Mouse (Mus musculus) limb, embryonic 14.5 days (tissue): Measurements from ENCODE around the gene Notch2. TPM values are rescaled to one million over a fixed set of nuclear protein-coding genes. Genes with fewer than 3 reads are reported as not detected.

ENCODE experiments used
- ATAC-seq: fragments of 200-750 bp; cut with Nextera tagmentation; 2 replicates; pipeline ENCODE4 v1.8.0; 2017; ENCODE audit warnings: low read depth, moderate number of reproducible peaks, moderate TSS enrichment; ENCODE audit not compliant: low FRiP score
- DNase-seq: peaks from one replicate; pipeline ENCODE4 v3.0.0-alpha.2; 2015; ENCODE audit warnings: low spot score
- H3K27ac ChIP-seq: fragments of 300-500 bp; sonication (generic); replicated peaks from 2 replicates; pipeline ENCODE4 v1.5.1; 2014; ENCODE audit warnings: low read depth, mild to moderate bottlenecking, low read length, moderate library complexity, mixed read lengths
- H3K27me3 ChIP-seq: fragments of 300-500 bp; sonication (generic); 2 replicates; pipeline ENCODE4 v1.6.1; 2014; ENCODE audit warnings: low read length, mixed read lengths; ENCODE audit not compliant: control insufficient read depth, insufficient read depth
- H3K36me3 ChIP-seq: fragments of 300-500 bp; sonication (generic); 2 replicates; pipeline ENCODE4 v1.6.1; 2014; ENCODE audit warnings: mild to moderate bottlenecking, low read length, moderate library complexity, mixed read lengths; ENCODE audit not compliant: control insufficient read depth, insufficient read depth
- H3K4me1 ChIP-seq: fragments of 300-500 bp; sonication (generic); 2 replicates; pipeline ENCODE4 v1.6.1; 2014; ENCODE audit warnings: antibody characterized with exemption, low read length, mixed read lengths; ENCODE audit not compliant: control insufficient read depth, insufficient read depth
- H3K4me2 ChIP-seq: fragments of 300-500 bp; sonication (generic); replicated peaks from 2 replicates; pipeline ENCODE4 v1.6.1; 2014; ENCODE audit warnings: low read depth, mild to moderate bottlenecking, low read length, moderate library complexity; ENCODE audit not compliant: severe bottlenecking
- H3K4me3 ChIP-seq: fragments of 300-500 bp; sonication (generic); replicated peaks from 2 replicates; pipeline ENCODE4 v1.5.1; 2014; ENCODE audit warnings: low read length
- H3K9ac ChIP-seq: fragments of 300-500 bp; sonication (generic); 2 replicates; pipeline ENCODE4 v1.6.1; 2014; ENCODE audit warnings: mild to moderate bottlenecking, low read depth, low read length, moderate library complexity; ENCODE audit not compliant: severe bottlenecking
- H3K9me3 ChIP-seq: fragments of 300-500 bp; sonication (generic); 2 replicates; pipeline ENCODE4 v1.6.1; 2016; ENCODE audit warnings: low read length; ENCODE audit not compliant: control insufficient read depth
- POLR2A ChIP-seq: fragments of 200-500 bp; IDR thresholded peaks from 2 replicates; pipeline ENCODE4 v1.8.0; 2012; ENCODE audit warnings: inconsistent platforms, mild to moderate bottlenecking, moderate library complexity, borderline replicate concordance; ENCODE audit not compliant: insufficient read depth, insufficient read length; ENCODE audit errors: extremely low read depth
- WGBS: fragments of 180-500 bp; shearing (Covaris S2); extraction: QIAGEN DNeasy Blood & Tissue Kit; methylation state at CpG from one replicate; pipeline ENCODE4 v1.1.7; 2014; 5-methylcytosine and 5-hydroxymethylcytosine counted together
- polyA plus RNA-seq, 2 experiments: library from polyadenylated mRNA; depleted of rRNA in 1 of 2; stranded (reverse) in 1 of 2; unstranded in 1 of 2; fragments of >200 nt; fragmentation: Nextera tagmentation in 1 of 2; extraction: Ambion mirVana in 1 of 2; gene quantifications; 2 replicates each; pipeline versions ENCODE4 v1.2.1 to v1.2.3; 2012 to 2014

Notch2 gene
- polyA plus RNA-seq, 2 experiments: 38.7 to 48.5 TPM

DNA sequence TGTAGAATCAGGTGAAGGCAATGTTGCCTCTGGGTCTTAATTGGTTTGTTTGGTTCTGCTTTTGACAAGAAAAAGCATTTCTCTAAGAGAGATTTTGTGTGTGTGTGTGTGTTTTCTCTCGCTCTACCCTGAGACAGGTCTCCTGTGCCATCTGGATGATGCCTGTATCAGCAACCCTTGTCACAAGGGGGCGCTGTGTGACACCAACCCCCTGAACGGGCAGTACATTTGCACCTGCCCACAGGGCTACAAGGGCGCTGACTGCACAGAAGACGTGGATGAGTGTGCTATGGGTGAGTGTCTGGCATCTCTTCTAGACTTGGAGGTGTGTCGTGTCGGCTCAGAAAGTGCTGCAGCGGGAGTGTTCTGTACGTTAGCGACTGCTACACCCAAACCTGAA lies 86.0 kb downstream of the Notch2 start:
- WGBS: 79% methylated on average over 10 of the region's 10 CpGs
- Histone ChIP-seq H3K9ac (no peak overlapping the region), H3K27ac (no peak overlapping the region), H3K4me2 (no peak overlapping the region), H3K4me3 (no peak overlapping the region), H3K36me3 (peaks cover 75% of the 10 kb centered on the region), H3K4me1 (peaks cover 28% of the 10 kb centered on the region), H3K27me3 (no peaks in the 10 kb centered on the region), H3K9me3 (peaks cover 6% of the 10 kb centered on the region)
- DNase-seq (no peak), ATAC-seq (no peak)
- no peak for TF ChIP-seq POLR2A

DNA sequence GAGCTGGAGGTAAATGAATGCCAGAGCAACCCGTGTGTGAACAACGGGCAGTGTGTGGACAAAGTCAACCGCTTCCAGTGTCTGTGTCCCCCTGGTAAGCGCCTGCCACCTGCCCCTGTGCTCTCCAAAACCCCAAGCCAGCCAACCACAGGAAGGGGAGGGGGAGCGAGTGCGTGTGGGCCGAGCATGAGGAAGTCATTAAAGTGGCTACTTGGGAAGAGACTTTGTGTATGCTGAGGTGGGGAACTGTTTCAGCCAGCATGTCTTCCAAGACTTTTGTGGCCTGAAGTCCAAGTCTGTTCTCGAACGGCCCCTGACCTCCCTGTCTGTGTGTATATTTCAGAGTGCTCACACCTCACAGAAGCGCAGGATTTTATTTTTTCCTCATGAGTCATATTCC lies 88.2 kb downstream of the Notch2 start:
- H3K9ac ChIP-seq: no peak overlapping the region
- H3K4me2 ChIP-seq: no peak overlapping the region
- H3K27ac ChIP-seq: peak overlapping the region; percentile 48
- no peak overlapping the region for H3K4me3 ChIP-seq
- peaks cover 6% of the 10 kb centered on the region for H3K9me3 ChIP-seq
- DNase-seq (peak; percentile 51), ATAC-seq (peak; percentile 36)
- no peak for TF ChIP-seq POLR2A
- H3K36me3 ChIP-seq: peaks cover 90% of the 10 kb centered on the region
- H3K4me1 ChIP-seq: peaks cover 37% of the 10 kb centered on the region
- WGBS: 30% methylated on average over 10 of the region's 10 CpGs
- no peaks in the 10 kb centered on the region for H3K27me3 ChIP-seq

DNA sequence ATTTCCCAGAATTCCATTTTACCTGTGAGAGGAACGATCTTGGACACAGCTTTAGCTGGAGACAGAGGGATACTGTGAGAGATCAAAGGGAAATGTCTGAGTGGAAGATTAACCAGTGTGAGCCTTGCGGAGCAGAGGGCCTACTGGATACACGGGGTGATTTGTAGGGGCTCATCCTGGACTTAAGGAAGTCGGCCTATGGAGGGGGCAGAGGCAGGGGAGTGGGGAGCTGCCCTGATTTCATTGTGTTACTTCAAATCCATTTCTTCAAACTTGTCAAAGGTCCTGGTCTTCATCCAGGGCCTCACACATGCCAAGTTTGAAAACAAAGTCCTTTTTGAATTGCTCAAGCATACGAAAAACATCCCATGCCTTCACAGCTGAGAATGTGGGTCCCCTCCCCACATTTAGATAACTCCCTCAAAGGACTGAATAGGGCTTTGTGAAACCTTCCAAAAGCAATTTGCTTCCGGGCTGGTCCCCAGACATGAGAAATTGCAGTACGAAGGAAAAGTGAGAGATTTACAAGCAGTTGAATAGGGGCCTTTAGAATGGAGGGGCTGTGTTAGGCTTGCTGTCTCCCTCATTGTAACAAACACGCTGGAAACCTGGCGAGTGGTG lies 91.6 kb downstream of the Notch2 start:
- Histone ChIP-seq H3K27ac (peak overlapping the region; percentile 63), H3K27me3 (no peaks in the 10 kb centered on the region), H3K4me1 (peaks cover 55% of the 10 kb centered on the region), H3K36me3 (peaks cover 90% of the 10 kb centered on the region), H3K4me3 (no peak overlapping the region), H3K9me3 (peaks cover 6% of the 10 kb centered on the region), H3K4me2 (no peak overlapping the region), H3K9ac (no peak overlapping the region)
- TF ChIP-seq POLR2A: no peak
- ATAC-seq: peak; percentile 8; the same call in 1 of the 2 replicates
- WGBS: 49% methylated on average over 9 of the region's 9 CpGs
- DNase-seq: peak; percentile 29

DNA sequence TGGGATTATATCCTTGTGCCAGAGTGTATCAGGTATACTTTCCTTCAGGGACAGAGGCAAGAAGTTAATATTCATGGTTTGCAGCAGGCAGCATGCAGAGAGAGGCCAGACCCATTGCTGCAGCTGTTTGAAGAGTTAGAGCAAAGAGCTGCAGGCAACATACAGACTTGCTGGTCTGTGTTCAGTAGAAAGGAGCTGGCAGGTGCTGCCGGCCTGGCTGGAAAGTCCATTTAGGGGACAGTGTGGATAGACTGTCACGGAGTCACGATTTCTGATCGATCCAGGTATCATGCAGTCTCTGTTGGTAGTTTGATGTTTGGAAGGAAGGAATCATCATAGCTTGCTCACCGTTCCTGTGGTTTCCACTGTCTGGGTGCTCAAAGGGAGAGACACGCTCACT lies 92.2 kb downstream of the Notch2 start:
- Histone ChIP-seq H3K4me1 (peaks cover 55% of the 10 kb centered on the region), H3K9ac (no peak overlapping the region), H3K4me2 (no peak overlapping the region), H3K27me3 (no peaks in the 10 kb centered on the region), H3K36me3 (peaks cover 84% of the 10 kb centered on the region), H3K4me3 (no peak overlapping the region), H3K9me3 (peaks cover 6% of the 10 kb centered on the region), H3K27ac (peak overlapping the region; percentile 63)
- ATAC-seq (no peak), DNase-seq (no peak)
- no peak for TF ChIP-seq POLR2A
- 85% methylated on average over 6 of the region's 6 CpGs for WGBS

DNA sequence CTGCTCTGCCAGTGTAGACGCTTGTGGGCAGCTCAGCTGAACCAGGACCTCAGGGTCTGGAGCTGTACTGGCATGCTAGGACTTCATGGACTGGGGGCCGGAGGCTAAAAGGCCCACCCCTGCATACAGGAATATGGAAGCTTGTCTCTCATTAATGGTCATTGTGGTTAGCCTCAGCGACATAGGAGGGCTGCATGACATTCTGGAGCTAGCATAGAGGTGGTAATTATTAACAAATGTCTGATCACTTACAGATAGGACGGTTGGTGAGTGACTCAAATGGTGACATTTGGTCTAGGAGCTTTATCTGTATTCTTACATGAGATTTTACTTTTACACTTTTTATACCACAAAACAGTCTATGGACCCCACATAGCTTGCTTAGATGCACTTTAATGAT lies 92.8 kb downstream of the Notch2 start:
- DNase-seq (no peak), ATAC-seq (no peak)
- Histone ChIP-seq H3K9ac (no peak overlapping the region), H3K36me3 (peaks cover 84% of the 10 kb centered on the region), H3K4me3 (no peak overlapping the region), H3K4me2 (no peak overlapping the region), H3K4me1 (peaks cover 51% of the 10 kb centered on the region), H3K9me3 (peaks cover 6% of the 10 kb centered on the region), H3K27me3 (no peaks in the 10 kb centered on the region), H3K27ac (peak overlapping the region; percentile 15)
- no peak for TF ChIP-seq POLR2A
- WGBS: 62% methylated on average over 4 of the region's 4 CpGs
